Mouse (Mus musculus) kidney, adult 9 months (tissue): Measurements from ENCODE around the gene Wdr72.

Experiments
- DNase-seq: peaks from one replicate; pipeline ENCODE4 v3.0.0; 2022

Gene Wdr72

DNA sequence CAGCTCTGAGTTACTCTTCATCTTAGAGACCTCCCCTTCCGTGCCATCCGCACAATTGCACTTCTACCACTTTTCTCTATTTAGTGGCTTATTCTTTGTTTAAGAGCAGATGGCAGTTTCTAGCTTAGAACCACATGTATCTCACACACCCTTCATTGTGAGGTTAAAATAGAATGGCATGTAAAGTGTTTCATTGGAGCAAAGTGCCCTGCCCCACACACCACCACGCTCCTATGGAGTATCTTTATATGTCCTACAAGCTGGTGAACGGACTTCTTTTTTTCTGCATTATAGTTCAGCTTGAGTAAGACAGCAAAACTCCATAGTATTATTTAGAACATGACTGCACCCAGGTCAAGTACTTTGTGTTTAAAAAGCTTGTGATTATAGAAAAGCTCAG, 137.9 kb downstream of the Wdr72 start:
- no peak for DNase-seq

DNA sequence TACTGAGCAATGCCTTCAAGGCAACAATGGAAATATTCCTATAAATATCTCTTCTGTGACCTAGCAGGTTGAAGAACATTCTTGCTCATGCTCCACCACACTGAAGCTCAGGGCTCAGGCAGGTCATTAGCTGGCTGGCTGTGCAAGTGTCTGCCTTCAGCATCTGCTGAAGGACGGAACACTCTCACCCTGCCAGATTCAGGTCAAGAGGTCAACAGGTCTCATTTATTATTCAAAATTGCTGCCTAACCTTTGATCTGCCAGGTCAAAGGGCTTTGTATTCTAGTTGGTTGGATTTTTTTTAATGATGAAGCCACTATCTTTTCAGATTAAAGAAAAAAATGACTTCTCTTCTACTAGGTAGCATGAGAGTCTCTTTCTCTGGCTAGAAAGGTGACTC, 139.3 kb downstream of the Wdr72 start:
- peak; percentile 15 for DNase-seq

DNA sequence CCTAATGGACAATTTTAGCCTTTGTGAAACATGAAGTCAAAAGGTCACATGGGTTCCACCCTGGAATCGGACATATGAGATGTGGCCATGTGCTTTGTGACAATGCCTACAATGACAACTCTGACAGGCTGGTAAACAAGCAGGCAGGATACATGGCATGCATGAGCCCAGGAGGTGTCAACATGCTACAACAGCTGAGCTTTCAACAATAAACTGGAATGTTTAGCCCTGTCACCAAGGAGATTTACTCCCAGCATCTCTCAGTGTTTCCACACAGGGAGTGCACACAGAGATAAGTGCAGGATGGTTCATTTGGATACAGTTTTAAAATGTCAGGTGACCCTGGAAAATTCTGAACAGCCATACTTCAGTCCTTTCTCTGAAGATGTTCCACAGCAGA, 140.4 kb downstream of the Wdr72 start:
- no peak for DNase-seq

DNA sequence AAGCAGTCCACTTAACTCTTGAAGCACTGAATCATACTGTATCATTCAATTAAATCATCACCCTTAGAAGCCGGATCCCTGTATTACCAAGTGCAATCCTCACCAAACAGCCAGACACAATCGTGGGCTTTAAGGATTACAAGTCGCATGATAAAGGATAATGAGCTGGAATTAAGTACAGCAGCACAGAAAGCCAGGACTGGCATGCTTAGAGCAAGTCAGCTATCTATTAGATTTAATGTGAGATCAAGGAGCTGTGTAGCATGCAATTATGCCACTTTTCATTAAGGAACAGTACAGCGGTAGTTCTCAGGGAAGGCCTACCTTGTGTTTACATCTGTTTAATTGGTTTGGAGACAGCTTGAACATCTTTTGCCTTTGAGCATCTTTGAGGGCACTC, 148.2 kb downstream of the Wdr72 start:
- no peak for DNase-seq

DNA sequence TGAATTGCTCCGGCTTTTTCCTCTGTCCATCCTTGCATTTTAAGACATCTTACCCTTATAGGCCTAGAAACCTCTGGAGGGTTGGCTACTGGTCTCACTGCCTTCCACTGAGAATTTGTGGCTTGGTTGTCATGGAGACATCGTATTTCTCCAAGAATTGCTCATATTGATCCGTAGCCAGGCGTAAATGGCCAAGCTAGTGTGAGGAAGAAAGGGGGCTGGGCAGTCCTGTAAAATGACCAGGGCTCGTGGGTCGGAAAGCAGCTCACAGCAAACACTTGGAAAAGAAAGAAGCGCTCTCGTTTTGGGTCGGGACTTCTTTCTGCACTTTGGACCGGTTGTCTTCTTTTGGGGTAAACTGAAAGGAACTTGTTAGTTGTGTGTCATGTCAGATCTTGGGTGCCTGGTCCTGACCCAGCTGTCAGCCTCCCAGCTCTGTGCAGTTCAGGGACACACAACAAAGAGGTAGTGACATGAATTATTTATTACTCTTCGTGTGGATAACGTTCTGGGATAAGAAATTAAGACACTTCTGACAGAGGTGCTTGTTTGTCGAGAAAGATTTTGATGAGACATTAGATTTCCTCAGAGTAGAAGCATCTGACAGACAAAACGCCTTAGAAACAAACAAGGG, 167.7 kb downstream of the Wdr72 start:
- DNase-seq, result no peak

DNA sequence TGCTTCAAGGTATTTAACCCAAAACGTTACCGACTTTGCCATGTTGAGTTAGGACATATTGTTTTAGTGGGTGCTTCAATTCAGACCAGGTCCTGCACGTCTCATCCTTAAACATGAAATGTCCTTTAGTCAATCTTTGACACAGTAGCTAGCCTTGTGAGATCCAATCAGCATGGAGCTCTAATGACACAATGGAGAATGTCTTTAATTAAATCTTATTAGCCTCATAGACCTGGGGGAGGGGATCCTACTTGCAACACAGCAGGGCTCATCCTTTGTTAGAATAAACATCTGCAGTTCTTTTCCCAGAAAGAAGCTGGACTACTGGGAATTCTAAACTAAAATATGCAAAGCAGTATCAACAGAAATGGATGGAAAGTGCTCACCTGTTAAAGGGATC, 171.9 kb downstream of the Wdr72 start:
- DNase-seq, result no peak

DNA sequence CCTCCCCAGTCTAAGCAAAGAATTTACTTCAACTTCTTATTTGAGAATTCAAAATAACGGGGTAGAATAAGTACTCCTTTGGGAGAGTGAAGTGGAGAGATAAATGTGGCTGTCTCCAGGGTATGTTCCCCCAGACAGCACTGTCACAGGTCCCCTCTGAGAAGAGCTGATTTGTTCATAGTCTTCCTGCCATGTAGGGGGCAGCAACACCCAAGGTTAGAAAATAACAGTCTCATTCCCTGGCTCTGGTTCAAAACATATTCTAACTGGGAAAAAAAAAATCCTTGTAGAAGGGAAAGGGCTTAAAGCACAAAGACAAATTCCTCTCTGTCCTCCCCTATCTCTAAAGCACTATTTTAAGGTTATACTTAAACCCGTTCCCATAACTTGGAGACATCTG, 176.1 kb downstream of the Wdr72 start:
- peak; percentile 2 for DNase-seq

DNA sequence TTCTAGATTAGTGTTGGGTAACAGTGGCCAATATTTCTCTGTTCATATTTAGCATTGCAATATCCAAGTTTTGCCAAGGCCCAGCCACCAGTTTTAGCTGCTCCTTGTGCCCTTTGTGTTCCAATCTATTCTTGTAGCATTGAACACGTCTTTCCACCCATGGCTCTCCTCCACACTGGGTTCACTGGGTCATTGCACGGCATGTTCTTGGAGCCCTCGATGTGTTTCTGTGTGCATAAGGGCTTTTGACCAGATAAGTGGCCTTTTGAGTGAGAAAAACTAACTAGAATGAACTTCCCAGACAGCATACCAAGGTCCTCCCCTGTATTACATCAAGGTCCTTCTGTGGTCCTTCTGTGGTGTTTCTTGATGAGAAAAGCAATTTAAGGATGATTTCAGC, 184.3 kb downstream of the Wdr72 start:
- DNase-seq, result no peak

DNA sequence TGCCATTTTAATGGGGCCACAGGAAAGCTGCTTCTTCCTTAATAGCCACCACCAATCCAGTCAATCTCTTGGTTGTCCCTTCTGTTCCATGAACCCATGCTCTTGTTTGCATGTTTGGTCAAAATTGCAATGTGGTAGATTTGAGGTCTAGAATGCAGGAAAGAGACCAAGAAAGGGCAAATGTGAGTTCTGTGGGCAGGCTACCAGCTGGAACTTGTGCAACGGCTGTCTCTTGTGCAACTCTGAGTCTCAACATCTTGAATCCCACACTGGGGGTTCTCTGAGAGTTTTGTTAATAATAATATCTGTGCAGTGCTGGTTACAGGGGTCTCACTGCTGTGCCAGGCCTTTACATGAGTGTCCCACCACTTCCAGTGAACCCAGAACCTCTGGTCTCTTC, 208.6 kb downstream of the Wdr72 start:
- DNase-seq, result peak; percentile 3

DNA sequence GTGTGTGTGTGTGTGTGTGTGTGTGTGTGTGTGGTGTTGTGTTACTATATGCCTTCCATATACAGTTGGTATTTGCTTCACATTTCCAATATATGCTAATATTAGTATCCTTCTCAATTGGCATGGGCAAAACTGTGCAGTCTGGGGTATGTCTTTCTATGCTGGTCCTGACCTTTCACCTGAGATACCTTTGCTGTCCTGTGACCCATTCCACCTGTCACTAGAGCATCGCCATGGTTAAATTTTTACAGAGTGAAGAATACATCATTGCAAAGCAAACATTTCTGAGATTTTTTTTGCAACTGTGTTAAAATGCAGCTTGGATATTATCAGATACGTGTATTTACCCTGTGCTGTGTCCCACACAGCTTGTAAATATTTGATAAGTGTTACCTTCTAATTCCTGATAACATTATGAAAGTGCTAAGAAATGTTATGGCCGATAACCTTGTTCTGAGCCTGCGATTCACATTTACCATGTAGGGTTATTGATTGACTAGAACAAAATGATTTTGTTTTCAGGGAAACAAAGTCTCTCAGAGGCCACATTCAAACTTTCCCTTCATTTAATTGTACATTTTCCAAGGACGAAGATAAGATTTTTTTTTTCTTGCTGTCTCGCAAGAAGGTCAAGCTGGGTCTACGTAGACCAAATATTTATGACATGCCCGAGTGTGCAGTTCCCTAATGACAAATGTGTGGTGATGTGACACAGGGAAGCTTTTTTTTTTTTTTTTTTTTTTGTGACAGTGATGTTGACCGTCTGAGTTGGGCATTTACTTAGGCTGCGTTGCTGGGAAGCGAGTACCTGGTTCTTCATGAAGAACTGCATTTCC, 214.2 kb downstream of the Wdr72 start:
- DNase-seq, result no peak

DNA sequence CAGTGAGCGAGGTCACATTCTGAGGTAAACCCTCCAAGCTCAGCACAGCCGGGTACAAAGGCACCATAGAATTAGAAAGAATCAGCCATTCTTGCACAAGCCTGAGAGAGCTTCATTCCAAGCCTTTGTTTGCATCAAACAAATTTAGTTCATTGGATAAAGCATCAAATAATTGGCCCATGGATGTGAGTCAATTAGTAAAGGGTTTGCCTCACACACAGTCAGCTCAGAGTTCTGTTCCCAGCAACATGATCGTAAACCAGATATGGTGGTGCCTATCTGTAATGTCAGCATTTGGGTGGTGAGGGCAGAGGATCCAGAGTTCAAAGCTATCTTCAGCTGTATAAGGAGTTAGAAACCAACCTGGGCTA, 214.8 kb downstream of the Wdr72 start:
- no peak for DNase-seq

DNA sequence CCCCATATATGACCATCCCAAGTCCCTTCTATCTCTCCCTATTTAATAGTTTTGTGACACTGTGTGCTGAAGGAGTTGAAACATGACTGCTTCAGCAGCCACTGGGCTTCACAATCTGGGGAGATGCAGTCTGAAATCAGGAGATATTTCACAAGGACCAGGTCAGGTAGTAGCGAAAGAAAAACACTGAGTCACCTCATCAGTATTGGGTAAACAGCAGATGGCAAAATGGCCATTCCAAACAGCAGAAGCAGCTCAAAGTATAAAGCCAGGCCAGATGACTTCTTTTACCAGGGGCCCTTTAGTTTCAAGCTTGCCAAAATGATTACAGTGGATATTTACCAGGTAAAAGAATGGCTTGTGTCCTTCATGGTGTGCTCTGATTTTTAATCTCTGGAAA, 215.8 kb downstream of the Wdr72 start:
- no peak for DNase-seq

DNA sequence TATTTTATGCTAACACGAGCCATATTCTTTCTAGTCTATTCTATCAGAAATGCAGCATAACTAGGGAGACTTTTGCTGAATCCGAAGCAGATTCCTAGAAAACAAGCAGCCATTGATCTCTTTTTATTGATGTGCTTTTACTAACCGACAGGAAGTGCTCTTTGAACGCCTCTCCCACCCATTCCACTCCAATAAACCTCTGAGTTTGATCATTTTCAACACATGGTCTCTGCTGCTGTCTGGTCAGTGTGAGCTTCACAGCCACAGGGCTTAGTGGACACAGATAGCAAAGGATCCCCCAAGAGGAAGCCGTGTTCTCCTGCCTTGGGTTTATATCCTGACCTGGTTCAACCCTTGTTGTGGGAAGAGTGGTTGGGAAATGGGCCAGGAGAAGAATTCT, 218.7 kb downstream of the Wdr72 start:
- no peak for DNase-seq

DNA sequence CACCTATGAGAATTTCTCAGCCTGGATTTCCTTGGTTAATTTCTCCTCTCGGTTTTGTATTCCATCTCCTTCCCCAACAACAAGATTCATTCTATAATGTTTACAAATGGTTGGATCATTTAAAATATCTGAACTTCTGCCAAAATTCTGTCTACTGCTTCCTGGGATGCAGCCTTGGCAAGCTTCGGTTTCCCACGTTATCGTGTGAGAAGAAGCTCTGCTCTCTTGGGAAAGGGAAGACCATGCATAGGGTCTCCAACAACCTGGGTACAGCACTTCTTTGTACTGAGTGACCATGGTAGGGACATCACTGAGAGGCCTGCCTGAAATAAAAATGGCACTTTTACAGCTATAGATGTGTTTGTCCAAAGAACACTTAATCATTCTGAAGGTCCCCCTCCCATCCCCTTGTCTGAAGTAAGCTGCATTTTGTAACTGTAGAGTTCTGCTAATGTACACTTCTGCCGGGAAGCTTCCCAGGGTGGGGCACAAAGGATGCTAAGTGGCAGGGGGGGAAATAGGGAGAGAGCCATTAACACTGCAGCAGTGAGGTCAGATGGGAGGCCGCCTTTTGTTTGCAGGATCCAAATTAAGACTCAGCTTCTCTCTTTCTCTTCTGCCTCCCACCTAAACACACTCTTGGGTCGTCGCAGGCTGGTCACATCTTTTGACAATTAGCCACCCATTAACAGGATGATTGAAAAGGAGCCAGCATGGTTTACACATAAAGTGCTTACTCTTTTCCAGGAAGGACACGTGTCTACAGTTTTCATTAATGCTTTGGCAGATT, 220.7 kb downstream of the Wdr72 start:
- peak; percentile 27 for DNase-seq

DNA sequence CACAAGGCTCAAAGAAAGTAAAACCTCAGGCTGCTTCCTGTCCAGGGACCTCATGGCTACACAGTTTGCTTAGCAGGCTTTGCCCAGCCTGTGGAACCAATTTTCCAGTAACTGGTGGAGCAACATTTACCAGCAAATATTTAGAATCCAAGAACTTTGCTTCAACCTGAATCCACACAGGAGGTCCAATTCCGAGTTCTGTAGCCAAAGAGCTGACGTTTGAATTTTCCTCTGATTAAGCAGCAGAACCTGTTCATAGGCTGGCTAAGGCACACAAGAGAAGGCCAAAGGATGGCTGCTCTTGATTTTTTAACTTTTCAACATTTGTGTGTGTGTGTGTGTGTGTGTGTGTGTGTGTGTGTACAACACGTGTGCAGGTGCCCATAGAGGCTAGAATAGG, 222.2 kb downstream of the Wdr72 start:
- no peak for DNase-seq
